Mouse (Mus musculus): ENCODE results near the gene Kcmf1.

The Kcmf1 gene

DNA sequence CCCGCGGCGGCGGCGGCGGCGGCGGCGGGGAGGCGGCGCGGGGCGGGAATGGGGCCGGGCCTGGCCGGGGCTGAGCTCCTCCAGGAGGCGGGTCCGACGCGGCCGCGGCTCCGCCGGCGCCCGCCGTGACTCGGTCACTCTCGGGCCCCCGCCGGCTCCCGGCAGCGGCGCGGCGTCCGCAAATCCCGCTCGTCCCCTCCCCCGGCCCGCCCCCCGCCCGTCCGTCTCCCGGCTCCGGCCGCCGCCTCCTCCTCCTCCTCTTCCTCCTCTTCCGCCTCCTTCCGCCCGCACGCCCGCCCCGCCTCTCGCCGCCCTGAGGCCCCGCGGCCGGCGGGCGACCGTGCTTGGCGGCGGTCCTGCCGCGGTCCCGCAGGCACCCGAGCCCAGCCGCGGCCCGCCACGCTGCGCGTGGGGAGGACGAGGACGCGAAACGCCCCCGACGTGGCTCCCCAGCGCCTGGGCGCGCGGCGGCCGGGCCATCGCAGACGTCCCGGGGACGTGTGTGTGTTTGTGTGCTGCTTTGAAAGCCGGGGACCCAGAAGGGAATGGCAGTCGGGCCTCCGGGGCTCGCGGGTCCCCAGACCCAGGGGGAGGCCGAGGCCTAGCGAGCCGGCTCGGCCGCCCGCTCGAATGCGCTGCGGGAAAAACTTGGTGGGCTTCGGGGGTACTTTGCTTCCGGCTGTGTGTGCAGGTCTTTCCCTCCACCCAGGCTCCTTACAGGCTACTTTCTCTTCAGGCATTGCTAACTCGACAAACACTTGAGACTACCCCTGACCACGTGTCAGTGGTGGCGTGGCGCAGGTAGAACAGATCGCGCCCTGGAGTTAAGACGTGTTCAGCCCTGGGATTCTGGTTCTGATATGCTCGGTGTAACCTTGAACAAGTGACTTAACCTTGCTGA lies at the start of gene Kcmf1:
Kcmf1 (minus strand) TSS at position 199 of the 901 bp plus-strand sequence.
- DNase-seq (ENCODE audit: low spot score in 2 of 2) = peak; percentile 57 to 60

DNA sequence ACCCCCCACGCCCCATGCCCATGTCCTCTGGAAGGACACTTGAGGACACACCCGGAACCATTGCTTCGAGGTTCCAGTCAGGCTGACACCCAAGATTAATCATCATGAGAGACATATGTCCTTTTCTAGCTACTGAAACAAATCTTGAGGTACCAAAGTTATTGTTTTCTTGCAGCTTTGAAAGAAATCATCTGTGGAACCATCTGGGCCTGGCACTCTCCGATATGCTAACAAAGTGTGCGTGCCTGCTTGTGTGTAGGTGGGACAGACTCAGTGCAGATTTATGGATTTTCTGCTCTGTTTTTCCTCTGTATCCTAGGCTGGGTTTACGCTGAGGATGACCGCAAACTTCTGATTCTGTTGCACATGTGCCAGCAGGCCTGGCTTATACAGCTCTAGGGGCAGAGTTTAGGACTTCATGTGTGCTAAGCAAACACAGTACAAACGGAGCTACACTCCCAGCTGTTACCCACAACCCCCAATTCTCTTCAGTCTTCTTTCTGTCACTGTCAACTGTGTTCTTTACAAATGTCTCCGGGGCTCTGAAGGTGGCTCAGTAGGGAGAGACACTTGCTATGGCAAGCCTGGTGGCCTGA lies 49.5 kb upstream of the Kcmf1 start:
- no peak for DNase-seq (ENCODE audit: low spot score in 2 of 2)

DNA sequence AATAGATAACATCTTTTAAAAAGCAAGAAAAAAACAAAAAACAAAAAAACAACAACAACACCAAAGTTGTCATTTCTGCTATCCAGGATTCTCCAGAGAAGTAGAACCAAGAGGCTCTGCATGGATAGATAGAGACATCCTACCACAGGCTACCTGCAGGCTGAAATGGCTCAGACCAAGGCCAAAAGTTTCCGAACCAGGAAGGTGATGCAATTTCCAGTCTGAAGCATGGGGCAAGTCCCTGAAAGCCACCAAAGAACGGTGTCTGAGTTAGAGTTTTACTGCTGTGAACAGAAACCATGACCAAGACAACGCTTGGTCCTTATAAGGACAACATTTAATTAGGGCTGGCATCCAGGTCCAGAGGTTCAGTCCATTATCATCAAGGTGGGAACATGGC lies 48.6 kb upstream of the Kcmf1 start:
- no peak for DNase-seq (ENCODE audit: low spot score in 2 of 2)

- DNase-seq (ENCODE audit: low spot score in 2 of 2) = no peak
These were observed 48.2 kb upstream of the Kcmf1 start for GRCm38 (mm10) chr6:72947960-72948359.

DNA sequence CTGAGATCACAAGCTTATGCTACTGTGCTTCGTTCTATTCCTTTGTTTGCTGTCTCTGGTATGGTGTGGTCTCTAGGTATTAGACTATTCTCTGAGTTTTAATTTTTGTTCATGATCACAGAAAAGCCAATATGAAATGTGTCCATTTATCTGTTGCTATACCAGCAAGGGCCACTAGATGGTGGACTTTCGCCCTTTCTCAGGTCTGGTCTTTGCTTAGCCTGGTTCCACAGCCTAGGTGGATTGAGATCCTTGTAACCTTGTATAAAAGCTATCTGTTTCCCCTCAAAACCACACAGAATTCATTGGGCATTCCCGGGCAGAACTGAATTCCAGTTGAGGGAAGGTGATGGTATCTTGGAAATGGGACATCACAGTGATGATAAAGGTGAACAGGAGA lies 40.7 kb upstream of the Kcmf1 start:
- peak in 1 of 2 experiments; percentile 64 for DNase-seq (ENCODE audit: low spot score in 2 of 2)

DNA sequence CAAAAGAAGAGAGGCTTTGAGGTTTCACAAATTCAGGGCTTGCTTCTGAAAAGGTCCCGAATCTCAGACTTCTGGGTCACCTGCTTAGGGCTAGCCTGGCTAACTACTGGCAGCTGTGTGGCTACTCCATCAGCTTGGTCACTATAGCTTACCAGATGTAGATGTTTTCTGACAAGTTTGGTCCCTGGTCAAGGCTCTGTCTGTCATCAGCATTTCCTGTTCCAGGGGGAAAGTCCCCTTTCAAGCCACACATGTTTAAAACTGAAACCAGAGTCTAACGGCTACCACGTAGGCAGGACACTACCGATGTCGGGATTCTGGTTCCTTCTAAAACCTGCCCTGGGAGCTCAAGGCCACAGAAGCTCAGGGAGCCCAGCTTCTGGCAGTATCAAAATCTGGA lies 38.1 kb upstream of the Kcmf1 start:
- DNase-seq (ENCODE audit: low spot score in 2 of 2) = no peak

DNA sequence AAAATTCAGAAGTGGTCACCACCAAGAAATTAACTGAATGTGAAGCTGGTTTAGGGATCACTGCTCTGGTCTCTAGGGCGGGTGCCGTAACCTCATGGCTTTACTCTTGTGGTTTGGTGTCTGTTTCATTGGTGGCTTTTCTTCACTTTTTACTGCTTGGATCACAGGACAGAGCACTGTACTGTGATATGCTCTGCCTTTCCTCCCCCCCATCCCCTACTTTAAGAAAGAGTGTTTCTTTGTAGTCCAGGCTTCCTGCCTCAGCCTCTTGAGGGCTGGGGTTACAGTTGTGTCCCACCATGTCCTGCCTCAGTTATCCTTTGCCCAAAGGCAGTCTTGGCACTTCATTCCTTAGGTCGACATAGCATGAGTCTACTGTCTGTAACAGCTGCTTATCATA lies 37.7 kb upstream of the Kcmf1 start:
- no peak for DNase-seq (ENCODE audit: low spot score in 2 of 2)

DNA sequence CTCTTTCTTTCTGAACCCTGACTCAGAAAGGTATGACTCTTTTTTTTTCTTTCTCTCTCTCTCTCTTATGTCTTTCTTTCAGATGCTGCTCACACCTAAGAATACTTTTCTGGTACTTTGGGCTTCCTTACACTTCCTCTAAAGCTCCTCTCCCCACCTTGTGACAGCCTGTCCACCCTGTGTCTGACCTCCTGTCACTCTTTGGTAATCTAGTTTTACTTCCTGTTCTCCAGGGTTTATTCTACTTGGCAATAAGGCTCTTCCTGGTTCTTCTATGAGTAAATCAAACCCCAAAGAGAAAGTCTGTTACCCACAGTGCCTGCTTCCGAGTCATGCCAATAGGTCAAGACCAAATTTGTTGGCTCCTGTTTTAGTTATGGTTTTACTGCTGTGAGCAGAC lies 33.2 kb upstream of the Kcmf1 start:
- no peak for DNase-seq (ENCODE audit: low spot score in 2 of 2)

DNA sequence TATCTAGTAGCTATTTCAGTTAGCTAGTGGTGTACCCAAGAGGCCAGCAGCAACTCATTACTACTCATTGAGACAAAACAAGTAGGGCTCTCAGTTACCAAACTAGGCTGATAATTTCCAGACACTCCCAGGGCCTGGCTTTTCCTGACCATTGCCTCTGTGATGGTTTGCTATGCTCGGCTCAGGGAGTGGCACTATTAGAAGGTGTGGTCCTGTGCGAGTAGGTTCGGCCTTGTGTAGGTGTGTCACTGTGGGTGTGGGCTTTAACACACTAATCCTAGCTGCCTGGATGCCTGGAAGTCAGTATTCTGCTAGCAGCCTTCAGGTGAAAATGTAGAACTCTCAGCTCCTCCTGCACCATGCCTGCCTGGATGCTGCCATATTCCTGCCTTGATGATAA lies 31.8 kb upstream of the Kcmf1 start:
- DNase-seq (ENCODE audit: low spot score in 2 of 2) = no peak

DNA sequence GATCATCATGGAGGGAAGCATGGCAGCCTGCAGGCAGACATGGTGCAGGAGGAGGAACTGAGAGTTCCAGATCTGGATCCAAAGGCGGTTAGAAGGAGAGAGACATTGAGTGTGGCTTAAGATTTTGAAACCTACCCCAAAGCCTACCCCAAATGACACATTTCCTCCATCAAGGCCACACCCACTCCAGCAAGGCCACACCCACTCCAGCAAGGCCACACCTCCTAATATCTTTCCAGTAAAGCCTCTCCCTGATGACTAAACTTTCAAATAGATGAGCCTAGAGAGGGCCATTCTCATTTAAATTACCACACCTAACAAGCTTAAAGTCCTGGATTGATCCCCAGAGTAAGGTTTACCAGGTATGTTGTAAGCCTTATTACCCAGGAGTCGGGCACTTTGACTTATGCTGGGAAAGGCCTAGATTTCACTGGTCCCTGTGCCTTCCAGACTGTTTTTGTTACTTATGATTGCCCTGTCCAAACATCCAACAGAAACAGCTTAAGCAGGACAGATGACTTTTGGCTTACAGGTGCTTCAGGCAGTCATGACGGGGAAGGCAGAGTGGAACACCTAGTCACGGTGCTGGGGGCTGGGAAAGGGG lies 30.1 kb upstream of the Kcmf1 start:
- no peak for DNase-seq (ENCODE audit: low spot score in 2 of 2)

- DNase-seq (ENCODE audit: low spot score in 2 of 2) = no peak
These were observed 27.1 kb upstream of the Kcmf1 start for GRCm38 (mm10) chr6:72926755-72927482.

DNA sequence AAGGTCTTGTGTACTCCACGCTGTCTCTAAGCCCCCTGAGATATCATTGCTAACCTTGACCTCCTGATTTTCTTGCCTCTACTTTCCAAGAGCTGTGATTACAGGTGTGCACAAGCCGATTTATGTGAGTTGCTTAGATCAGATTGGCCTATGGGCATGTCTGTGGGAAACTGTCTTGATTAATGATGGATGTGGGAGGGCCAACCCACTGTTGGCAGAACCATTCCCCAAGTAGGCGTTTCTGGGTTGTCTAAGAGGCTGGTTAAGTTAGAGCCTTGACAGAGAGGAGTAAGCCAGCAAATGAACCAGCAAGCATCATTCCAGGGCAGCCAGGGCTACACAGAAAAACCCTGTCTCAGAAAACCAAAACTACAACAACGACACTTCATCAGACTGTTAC lies 26.3 kb upstream of the Kcmf1 start:
- DNase-seq (ENCODE audit: low spot score in 2 of 2) = no peak

DNA sequence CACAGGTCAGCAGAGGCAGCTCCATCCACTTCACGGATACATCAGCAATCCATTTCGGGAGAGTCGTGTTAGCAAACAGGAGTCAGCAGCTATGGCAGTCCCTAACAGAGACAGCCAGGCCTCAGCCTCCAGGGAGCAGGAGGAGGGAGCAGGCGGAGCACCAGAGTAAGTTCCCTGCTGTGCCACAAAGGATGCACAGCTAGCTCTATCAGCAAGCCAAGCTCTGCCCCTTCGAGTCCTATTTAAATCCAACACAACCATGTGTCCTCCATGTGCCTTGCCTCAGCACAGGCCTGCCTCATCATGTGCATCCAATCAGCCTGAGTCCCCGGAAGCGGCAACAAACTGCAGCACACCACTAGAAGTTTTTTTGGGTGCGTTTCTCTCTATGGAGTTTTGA lies 23.6 kb upstream of the Kcmf1 start:
- DNase-seq (ENCODE audit: low spot score in 2 of 2) = no peak

GRCm38 (mm10) chr6:72921081-72921480 lies 21.3 kb upstream of the Kcmf1 start:
- no peak for DNase-seq (ENCODE audit: low spot score in 2 of 2)

- DNase-seq (ENCODE audit: low spot score in 2 of 2) = no peak
These were observed 18.8 kb upstream of the Kcmf1 start for GRCm38 (mm10) chr6:72918510-72919033.

DNA sequence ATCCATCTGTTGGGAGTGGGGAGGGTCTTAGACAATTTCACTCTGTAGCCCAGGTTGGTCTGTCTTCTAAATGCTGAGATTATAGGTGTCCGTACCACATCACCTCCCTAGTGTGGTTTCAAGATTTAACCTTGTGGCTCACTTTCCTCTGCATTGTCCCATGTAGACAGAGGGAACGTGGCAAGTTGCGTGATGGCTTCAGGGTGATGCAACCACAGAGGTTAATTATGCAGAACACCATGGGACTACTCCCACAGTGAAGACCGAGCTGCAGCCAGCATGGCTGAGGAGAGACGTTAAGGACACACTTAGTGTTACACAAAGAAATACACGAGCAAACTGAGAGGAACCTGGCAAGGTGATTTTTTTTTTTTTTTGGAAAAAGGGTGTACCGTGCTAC lies 16.6 kb upstream of the Kcmf1 start:
- no peak for DNase-seq (ENCODE audit: low spot score in 2 of 2)

- no peak for DNase-seq (ENCODE audit: low spot score in 2 of 2)
These were observed 14.4 kb upstream of the Kcmf1 start for GRCm38 (mm10) chr6:72914087-72914749.

GRCm38 (mm10) chr6:72911261-72911660 lies 11.5 kb upstream of the Kcmf1 start:
- no peak for DNase-seq (ENCODE audit: low spot score in 2 of 2)

DNA sequence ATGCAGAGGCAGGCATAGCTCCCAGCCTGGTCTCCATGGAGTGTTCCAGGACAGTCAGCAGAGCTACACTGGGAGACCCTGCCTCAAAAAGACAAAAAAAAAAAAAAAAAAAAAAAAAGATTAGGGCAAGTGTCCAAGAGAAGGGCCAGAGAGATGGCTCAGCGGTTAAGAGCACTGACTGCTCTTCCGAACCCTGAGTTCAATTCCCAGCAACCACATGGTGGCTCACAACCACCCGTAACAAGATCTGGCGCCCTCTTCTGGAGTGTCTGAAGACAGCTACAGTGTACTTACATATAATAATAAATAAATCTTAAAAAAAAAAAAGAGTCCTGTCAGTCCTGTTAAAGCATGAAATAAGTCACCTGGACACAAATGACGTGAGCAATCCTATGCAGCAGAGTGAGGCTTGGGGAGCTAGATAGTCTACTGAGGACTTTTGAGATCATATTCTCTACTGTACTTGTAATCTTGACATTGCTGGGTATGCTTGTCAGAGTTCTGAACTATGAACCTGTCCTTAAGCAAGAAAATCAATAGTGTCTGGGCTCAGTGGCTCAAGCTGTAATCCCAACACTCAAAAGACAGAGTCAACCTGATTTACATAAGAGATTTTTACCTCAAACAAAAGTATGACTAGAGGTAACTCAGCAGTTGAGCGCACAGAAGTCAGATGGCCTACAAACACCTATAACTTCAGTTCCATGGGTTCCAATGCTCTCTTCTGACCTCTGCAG lies 2.6 kb upstream of the Kcmf1 start:
- DNase-seq (ENCODE audit: low spot score in 2 of 2) = no peak

GRCm38 (mm10) chr6:72900952-72901351 lies 1.2 kb upstream of the Kcmf1 start:
- DNase-seq (ENCODE audit: low spot score in 2 of 2) = no peak

Data from spleen, postnatal 14 days (tissue).